Mouse (Mus musculus) liver, adult 2 months (tissue): ENCODE data around the gene Sox6. TPM values are rescaled to one million over a fixed set of nuclear protein-coding genes. Genes with fewer than 3 reads are reported as not detected.

Experiments used
- DNase-seq: peaks from one replicate; pipeline ENCODE4 v3.0.0-alpha.2; 2011; ENCODE audit warnings: low read depth, low spot score; ENCODE audit errors: extremely low read depth
- H3K27ac ChIP-seq: fragments of 200-500 bp; replicated peaks from 2 replicates; pipeline ENCODE4 v1.5.1; 2012; ENCODE audit warnings: low read depth, mild to moderate bottlenecking, control low read depth, inconsistent platforms, low read length; ENCODE audit not compliant: insufficient read depth
- H3K27me3 ChIP-seq: fragments of 200-500 bp; 2 replicates; pipeline ENCODE4 v1.6.1; 2012; ENCODE audit warnings: mild to moderate bottlenecking, moderate library complexity, low read length, inconsistent platforms; ENCODE audit not compliant: control insufficient read depth, insufficient read depth
- H3K36me3 ChIP-seq: fragments of 200-500 bp; 2 replicates; pipeline ENCODE4 v1.6.1; 2012; ENCODE audit warnings: low read length, inconsistent platforms; ENCODE audit not compliant: control insufficient read depth, insufficient read depth
- H3K4me1 ChIP-seq: fragments of 200-500 bp; 2 replicates; pipeline ENCODE4 v1.6.1; 2011; ENCODE audit warnings: low read length; ENCODE audit not compliant: control insufficient read depth, insufficient read depth
- H3K4me3 ChIP-seq: fragments of 200-500 bp; 2 replicates; pipeline ENCODE4 v1.5.1; 2011; ENCODE audit warnings: low read depth, mild to moderate bottlenecking, control low read depth, low read length, moderate library complexity; ENCODE audit not compliant: insufficient read depth
- H3K79me2 ChIP-seq: fragments of 200-500 bp; 2 replicates; pipeline ENCODE4 v1.6.1; 2012; ENCODE audit warnings: inconsistent platforms, mild to moderate bottlenecking, low read length, moderate library complexity; ENCODE audit not compliant: control insufficient read depth, insufficient read depth
- H3K9ac ChIP-seq: fragments of 200-500 bp; 2 replicates; pipeline ENCODE4 v1.6.1; 2012; ENCODE audit warnings: low read depth, mild to moderate bottlenecking, control low read depth, inconsistent platforms, low read length
- CTCF ChIP-seq: fragments of 200-500 bp; IDR thresholded peaks from 2 replicates; pipeline ENCODE4 v1.5.1; 2011; ENCODE audit warnings: low read depth, low read length, control low read depth
- POLR2A ChIP-seq: fragments of 200-500 bp; IDR thresholded peaks from 2 replicates; pipeline ENCODE4 v1.6.1; 2011; ENCODE audit warnings: low read length, control low read depth; ENCODE audit not compliant: insufficient read depth; ENCODE audit errors: extremely low read depth
- WGBS: fragments of 180-500 bp; shearing (Covaris S2); methylation state at CpG from one replicate; pipeline ENCODE4 v1.1.7; 2018; 5-methylcytosine and 5-hydroxymethylcytosine counted together
- polyA plus RNA-seq: library from polyadenylated mRNA; depleted of rRNA; stranded (reverse); fragments of >200 nt; gene quantifications from 2 replicates; pipeline ENCODE4 v1.2.3, GENCODE M21; 2012
- total RNA-seq: library from RNA; depleted of rRNA; stranded (reverse); fragments of >200 nt; gene quantifications from 2 replicates; pipeline ENCODE4 v1.2.3, GENCODE M21; 2014

Sox6 gene
- total and polyA plus RNA-seq, 2 experiments, result 16.0 to 34.8 TPM

DNA sequence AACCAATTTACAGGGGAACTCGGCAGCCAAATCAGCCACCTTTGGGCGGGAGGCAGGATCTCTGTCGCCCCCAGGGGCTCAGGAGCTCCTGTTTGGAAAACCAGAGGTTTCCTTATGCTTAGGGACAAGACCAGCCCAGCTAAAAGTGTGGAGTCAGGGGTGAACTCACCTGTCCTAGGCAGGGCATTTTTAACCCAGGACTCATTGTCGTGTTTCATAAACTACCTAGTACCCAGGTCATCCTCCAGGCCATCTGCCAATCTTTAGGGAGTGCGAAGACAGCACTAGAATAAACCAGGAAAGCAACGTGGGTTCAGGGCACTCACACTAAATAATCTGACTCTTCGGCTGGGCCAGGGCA lies 584.9 kb downstream of the Sox6 start:
- no peaks in the 10 kb centered on the region for H3K4me1 ChIP-seq
- no peaks in the 10 kb centered on the region for H3K36me3 ChIP-seq
- TF ChIP-seq CTCF (no peak), POLR2A (no peak)
- no peaks in the 10 kb centered on the region for H3K27me3 ChIP-seq
- no peak for DNase-seq
- H3K9ac ChIP-seq, result no peak overlapping the region
- no peaks in the 10 kb centered on the region for H3K79me2 ChIP-seq
- 72% methylated on average over 7 of the region's 7 CpGs for WGBS
- H3K27ac ChIP-seq, result no peak overlapping the region
- H3K4me3 ChIP-seq, result no peak overlapping the region

DNA sequence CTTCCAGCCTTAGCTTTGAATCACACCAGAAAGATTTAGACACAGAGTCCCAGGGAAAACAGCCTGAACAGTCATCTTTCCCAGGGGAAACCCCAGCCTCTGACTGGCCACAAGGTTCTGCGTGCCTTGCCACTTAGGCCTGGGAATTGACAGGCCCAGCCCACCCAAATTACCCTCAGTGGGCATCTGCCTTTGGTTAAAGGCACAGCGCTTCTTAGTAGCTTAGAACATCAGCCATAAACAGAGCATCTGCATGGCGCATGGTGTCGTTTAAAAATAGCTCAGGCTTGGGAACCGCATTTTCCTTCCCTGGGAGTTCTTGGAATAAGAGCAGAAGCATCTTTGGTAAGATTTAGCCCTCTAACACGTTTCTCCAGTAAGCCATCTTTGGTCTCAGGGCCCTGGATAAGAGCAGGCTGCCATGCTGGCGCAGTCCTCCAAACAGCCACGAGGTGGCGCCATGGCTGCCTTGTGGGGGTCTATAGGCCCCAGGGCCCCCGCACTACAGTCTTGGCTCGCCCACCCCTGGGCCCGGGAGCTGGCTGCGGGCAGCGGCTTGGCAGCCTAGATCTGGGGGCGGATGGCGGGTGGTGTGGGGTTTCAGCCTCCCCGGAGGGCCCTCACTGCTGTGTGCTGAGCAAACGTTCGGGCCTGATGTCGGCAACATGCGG lies 585.4 kb downstream of the Sox6 start:
- no peaks in the 10 kb centered on the region for H3K36me3 ChIP-seq
- H3K27me3 ChIP-seq, result no peaks in the 10 kb centered on the region
- H3K79me2 ChIP-seq, result no peaks in the 10 kb centered on the region
- peak; percentile 64 for TF ChIP-seq CTCF
- TF ChIP-seq POLR2A, result no peak
- DNase-seq, result no peak
- H3K9ac ChIP-seq, result no peak overlapping the region
- WGBS, result 48% methylated on average over 21 of the region's 21 CpGs
- H3K4me3 ChIP-seq, result no peak overlapping the region
- H3K27ac ChIP-seq, result no peak overlapping the region
- H3K4me1 ChIP-seq, result no peaks in the 10 kb centered on the region

DNA sequence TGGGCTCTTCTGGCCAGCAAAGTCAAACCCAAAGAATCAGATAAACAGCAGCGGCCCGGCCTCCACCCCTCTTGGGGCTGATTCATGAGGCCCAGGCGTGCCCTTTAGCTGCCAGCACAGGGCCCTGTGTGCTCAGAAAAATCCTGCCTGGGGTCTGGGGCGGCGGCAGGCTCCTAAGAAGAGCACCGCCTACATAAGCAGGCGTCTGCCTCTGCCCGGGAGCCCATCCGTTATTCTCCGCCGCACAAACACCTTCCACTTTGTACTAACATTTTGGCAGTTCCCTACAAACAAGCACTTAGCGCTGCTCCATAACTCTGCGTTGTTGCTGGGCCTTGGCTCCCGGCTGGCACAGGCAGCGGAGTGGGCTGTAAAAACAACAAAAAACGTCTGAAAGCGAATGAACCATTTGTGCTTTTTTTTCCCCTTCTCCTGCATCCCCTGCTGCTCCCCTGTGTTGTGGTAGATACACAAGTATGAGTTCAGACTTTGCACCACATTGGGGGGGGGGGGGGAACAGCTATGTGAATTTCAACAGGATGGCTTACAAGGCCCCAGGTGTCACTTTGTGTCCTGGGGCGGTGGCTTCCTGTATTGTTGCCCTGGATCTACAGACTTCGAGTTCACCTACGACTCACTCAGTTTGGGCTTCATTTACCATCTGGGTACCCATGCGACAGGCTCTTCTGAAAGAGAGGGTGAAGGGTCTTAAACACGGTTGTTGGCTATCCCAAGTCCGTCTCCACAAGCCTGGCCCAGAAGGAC lies 588.0 kb downstream of the Sox6 start:
- H3K4me1 ChIP-seq, result no peaks in the 10 kb centered on the region
- no peak overlapping the region for H3K4me3 ChIP-seq
- H3K27me3 ChIP-seq, result no peaks in the 10 kb centered on the region
- no peak for DNase-seq
- H3K36me3 ChIP-seq, result no peaks in the 10 kb centered on the region
- H3K27ac ChIP-seq, result no peak overlapping the region
- H3K79me2 ChIP-seq, result no peaks in the 10 kb centered on the region
- H3K9ac ChIP-seq, result no peak overlapping the region
- 83% methylated on average over 23 of the region's 23 CpGs for WGBS
- TF ChIP-seq CTCF (no peak), POLR2A (no peak)

DNA sequence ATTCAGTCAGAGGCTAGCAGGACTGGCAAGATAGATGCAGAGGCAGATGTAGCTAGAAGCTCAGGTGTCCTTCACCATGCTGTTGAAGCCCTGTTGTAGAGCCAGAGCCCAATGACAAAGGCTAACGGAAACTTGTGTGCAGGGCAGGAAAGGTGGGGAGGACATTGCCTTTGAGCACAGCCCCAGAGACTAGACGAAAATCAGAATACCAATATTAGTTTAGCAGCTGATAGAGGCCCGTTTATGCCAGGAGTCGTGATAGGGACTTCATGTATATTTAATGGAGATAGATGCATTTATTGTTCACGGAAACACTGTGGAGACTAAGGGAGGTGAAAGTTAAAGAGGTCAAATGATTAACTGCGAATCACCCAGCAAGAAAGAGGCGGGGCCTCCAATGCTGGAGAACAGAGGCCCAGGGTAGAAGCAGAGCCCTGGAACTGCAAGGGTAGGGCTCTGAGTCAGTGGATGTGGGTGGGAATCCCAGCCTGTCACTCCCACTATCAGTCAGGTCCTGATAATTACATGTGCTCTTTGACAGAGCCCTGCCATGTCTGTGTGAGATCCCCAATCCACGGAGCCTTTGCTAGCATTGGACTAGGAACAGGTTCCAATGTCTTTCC lies 590.1 kb downstream of the Sox6 start:
- H3K79me2 ChIP-seq, result no peaks in the 10 kb centered on the region
- H3K36me3 ChIP-seq, result no peaks in the 10 kb centered on the region
- H3K4me3 ChIP-seq, result no peak overlapping the region
- no peak overlapping the region for H3K9ac ChIP-seq
- H3K4me1 ChIP-seq, result no peaks in the 10 kb centered on the region
- H3K27ac ChIP-seq, result no peak overlapping the region
- TF ChIP-seq POLR2A (no peak), CTCF (no peak)
- H3K27me3 ChIP-seq, result no peaks in the 10 kb centered on the region
- no peak for DNase-seq
- 57% methylated on average over 8 of the region's 8 CpGs for WGBS

DNA sequence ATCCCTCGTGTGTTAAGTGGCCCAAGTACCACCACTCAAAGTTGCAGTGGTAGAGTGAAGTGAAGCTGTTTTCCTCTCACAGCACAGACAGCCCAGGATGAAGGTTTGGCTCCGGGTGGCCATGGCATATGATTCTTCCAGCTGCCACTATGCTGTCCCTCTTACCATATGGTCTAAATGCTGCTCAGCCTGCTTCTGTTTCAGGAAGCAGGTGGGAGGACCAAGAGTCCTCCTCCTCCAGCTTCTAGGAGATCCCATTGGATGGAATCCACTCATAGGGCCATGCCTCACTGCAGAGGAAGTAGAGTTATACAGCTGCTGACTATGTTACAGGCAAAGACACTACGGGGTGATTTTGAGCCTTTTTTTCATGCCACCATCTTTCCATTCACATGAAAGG lies 591.5 kb downstream of the Sox6 start:
- WGBS, result 82% methylated on average over 3 of the region's 3 CpGs

DNA sequence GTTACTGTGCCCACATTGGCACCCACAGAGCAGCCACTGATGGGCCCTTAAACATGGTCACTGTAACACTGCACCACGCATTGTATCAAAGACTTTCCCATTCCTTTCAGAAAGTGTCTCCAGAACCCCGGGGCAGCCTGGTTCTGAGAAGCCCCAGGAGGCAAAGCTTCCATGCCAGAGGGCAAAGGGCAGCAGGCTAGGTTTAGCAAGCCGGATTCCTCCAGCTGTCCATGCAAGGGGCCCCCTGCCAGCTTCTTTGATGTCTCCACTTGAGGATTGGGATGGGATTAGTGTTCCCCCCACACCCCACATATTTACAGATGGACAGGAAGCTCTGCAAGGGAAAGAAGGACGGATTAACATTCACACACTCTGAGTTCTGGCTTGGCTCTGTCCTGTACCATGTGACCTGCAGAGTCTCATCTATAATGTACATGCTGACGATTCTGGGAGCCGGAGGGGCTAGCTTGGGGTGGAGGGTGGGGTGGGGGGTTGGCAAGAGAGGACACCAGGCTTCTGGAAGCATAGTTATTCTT lies 592.0 kb downstream of the Sox6 start:
- no peak for DNase-seq
- Histone ChIP-seq H3K27ac (no peak overlapping the region), H3K4me1 (no peaks in the 10 kb centered on the region), H3K9ac (no peak overlapping the region), H3K27me3 (no peaks in the 10 kb centered on the region), H3K4me3 (no peak overlapping the region), H3K79me2 (no peaks in the 10 kb centered on the region), H3K36me3 (no peaks in the 10 kb centered on the region)
- WGBS, result 47% methylated on average over 6 of the region's 6 CpGs
- TF ChIP-seq CTCF (no peak), POLR2A (no peak)

More for the DNA sequence above, 591.5 kb downstream of the Sox6 start:
- H3K27ac ChIP-seq, result no peak overlapping the region
- DNase-seq, result no peak
- no peak overlapping the region for H3K9ac ChIP-seq
- no peak overlapping the region for H3K4me3 ChIP-seq
- no peaks in the 10 kb centered on the region for H3K79me2 ChIP-seq
- TF ChIP-seq CTCF (no peak), POLR2A (no peak)
- H3K36me3 ChIP-seq, result no peaks in the 10 kb centered on the region
- no peaks in the 10 kb centered on the region for H3K27me3 ChIP-seq
- no peaks in the 10 kb centered on the region for H3K4me1 ChIP-seq
